Mouse (Mus musculus): ENCODE measurements at regions not wholly inside any gene's neighbourhood (a gene's known extent, or its start where the extent isn't known, plus 50 kb on each side); places are given as distances from the start of the nearest gene placed in this dataset.

DNA sequence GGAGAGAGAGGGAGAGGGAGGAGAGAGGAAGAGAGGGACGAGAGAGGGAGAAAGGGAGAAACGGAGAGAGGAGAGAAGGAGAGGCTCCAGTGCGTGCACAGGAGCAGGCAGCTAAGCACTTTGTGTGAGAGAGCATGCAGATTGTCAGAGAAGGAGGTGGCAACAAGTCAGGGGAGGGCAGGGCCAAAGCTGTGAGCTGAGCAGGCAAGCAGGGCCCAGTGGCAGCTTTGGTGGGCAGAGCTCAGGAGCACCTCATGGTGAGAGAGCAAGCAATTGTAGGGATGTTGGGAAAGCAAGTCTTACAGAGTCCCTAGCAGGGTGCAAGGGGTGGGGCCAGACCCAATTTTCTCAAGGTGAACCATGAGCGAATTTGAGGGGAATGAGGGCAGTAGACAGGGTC is 234.3 kb upstream of the Hey2 start:
- in situ Hi-C loops (cut with MboI, MseI) = no loop called here

DNA sequence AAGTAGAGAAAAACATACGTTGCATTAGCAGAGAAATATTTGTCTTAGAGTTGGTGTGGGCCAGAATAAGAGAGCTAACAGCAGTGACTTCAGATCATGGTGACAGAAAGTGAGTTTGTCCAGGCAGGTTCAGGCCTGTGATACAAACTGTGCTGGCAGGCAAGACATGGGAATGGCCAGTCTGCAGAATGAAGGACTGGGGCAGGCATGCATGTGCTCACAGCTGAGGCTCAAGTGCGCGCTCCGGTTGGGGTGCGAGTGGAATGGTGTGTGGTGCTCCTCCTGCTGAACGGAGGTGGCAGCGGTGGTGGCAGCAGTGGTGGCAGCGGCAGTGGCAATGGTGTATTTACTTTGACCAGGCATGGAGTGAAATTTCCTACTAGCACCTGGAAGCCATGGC is 233.8 kb upstream of the Hey2 start:
- in situ Hi-C loops (cut with MboI, MseI) = no loop called here

DNA sequence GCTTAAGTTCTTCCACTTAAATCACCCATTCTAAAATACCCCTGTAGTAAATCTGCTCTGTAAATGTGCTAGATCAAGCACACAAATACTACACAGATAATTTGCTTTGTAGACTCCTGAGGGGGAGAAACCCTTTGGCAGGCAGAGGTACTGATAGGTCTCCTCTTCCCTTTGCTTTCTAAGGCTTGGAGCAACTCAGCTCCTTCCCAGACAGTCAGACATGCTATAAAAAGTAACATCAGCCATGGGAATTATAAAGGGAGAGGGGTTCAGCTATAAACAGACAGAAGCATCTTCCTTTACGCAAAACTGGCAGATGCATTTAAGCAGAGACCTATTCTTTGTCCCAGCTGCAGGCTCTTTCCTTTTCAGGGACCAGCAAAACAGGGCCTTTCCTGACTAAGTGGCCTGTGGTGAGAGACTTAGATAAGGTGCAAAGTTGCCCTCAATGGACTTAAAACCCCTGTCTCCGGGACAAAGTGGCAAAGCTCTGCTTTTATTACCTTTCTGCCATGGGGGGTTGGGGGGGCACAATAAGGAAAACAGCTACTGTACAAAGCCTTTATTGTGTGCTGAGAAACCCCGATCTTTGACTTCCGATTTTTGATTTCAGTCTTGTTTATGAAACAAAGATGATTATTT is 231.5 kb upstream of the Hey2 start:
- in situ Hi-C loops (cut with MboI, MseI) = no loop called here

DNA sequence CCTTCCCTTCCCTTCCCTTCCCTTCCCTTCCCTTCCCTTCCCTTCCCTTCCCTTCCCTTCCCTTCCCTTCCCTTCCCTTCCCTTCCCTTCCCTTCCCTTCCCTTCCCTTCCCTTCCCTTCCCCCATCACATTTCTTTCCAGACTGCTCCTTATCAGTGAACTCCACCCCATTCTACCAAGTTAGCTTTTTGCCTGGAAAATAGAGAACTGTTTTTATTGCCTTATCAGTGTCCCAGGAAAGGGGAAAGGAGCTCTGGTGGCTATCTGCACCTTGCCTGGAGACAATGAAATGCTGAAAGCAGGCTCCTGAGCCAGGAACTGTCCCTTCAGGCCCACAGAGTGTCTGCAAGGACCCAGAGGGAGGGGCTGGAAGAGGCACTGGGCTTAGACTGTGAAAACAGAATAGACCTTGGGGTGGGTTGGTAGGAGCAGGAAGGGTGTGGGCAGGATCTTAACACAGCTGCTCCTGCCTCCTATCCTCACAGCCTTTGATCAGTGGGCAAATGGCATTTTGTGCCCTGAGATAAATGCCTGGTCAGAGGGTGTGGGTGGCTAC is 226.1 kb upstream of the Hey2 start:
- in situ Hi-C loops (cut with MboI, MseI) = no loop called here

DNA sequence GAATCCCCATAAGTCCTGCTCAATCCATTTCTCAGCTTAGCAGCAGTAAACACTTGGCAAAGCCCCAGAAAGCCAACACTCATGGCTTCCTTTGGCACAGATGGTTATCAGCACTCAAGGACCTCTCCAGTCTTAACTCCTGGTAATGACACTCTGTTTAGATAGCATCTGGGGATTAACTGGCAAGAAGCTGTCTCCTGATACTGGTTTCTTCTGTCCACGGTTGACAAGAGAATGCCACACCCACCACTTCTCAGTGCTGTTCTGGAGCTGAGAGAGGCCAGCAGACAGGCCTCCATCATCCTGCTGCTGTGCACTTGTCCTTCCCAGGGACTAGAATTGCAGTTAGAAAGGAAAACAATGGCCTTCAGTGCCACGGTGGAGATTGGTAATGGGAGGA is 220.1 kb upstream of the Hey2 start:
- in situ Hi-C loops (cut with MboI, MseI) = no loop called here

DNA sequence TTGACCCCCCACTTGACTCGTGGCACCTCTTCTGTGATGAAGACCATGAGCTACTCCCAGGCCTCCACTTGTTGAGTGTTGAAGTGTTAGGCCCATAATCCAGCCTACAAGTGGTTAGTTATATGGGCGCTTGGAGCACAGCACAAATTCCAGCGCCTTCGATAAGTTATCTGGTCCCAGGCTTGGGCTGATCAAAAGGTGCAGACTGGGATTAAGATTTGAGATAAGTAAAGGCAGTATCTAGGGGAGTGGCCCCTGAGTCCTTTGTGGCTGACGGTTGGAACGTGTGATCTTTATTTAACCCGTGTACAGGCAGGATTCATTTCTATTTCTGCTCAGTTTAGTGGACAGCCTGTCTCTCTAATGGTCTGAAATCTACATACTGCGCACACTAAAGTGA is 210.7 kb upstream of the Hey2 start:
- in situ Hi-C loops (cut with MboI, MseI) = no loop called here

DNA sequence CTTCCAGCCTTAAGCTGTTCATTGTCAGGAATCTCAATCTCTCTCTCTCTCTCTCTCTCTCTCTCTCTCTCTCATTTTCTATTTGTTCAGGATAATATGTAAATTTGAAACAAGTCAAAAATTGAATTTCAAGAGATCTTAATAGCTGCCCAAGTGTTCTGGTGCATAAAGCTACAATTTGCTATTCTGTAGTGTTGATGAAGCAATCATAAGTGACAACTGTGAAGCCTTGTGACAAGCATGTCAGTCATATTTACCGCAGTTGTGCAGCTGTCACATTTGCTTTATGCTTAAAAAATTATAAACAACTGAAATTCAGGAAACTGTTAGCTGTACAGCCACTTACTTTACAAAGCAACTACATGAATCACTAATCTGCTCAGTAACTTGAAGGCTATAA is 208.6 kb upstream of the Hey2 start:
- in situ Hi-C loops (cut with MboI, MseI) = no loop called here

DNA sequence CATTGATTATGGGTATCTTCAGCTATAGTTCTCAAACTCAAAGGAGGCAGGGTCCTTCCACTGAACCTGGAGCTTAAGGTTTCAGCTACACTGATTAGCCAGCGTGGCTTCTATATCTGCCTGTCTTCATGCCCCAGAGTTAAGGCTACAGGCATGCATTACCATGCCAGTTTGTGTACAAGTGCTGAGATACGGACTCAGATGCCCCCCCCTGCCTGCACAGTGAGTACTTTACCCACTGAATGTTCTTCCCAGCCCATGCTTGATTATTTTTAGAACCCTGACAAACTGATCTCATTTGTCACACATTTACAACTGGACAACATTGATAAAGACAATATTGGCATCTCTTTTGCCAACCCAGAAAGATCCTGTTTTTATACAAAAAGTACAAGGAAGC is 206.8 kb upstream of the Hey2 start:
- in situ Hi-C loops (cut with MboI, MseI) = no loop called here

DNA sequence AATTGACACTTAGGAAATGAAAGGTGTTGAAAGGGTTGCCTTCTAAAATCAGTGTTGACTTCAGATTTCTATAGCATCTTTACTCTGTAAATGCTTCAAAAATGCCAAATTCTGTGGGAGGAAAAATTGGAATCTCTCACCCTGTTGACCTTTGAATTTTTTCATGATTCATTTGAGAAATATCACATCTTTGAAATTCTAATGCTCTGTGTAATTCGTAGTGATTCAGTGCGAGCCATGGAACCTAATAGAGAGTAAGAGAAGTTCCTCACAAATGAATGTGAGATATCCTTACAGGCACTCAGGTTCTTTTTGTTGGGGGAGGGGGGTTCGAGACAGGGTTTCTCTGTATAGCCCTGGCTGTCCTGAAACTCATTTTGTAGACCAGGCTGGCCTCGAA is 193.0 kb upstream of the Hey2 start:
- in situ Hi-C loops (cut with MboI, MseI) = no loop called here

DNA sequence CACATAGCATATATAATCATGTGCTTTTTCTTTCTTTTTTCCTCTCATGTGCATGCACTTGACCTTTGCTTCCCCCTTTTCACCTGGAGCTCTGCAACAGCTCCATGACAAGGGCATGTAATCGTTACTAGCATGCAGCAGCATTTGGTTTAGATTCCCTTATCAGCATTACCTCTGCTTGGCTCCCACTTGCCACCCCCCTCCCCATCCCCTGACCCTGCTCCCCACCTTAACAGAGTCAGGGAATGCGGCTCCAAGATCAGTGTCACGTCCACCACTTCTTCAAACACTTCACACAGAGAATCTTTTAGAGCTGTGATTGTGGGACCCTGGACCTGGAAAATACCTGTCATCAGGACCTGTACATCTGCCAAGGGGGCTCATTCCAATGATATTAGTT is 192.2 kb upstream of the Hey2 start:
- in situ Hi-C loops (cut with MboI, MseI) = loop anchor here (5.0 kb wide), 1 partner anchor 48 kb away; no protein-coding TSS in a partner anchor

DNA sequence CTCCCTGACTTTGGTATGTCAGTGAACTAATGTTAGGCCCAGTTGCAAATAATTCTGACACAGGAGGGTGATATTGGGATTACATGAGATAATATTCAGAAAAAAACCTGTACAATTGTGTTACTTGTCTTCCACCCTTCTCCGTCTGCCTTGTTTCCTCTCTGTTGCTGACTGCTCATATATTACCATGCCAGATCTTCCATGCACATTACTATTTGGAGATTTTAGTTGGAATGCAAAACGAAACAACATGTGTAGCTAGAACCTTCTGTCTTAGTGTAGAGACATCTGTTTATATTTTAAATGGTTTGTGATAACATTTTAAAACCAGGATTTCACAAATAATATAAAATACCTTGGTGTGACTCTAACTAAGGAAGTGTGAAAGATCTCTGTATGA is 188.1 kb upstream of the Hey2 start:
- in situ Hi-C loops (cut with MboI, MseI) = loop anchor here (5.0 kb wide), 1 partner anchor 52 kb away; no protein-coding TSS in a partner anchor

DNA sequence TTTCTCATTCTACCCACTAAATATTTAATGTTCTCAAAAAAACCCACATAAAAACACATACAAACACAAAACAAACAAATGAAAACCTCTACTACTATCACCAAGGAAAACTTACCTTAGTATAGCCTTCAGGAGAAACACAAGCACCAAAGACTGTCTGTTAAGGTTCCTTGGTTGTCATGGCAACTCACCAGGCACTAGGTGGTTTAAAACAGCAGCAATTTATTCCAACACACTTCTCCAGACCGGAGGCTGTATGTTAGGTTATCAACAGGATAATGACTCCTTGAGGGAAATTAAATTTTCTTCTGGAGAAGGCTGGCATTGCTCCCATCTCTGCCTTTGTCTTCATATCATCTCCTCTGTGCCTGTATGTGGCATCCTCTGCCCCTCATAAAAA is 183.8 kb upstream of the Hey2 start:
- in situ Hi-C loops (cut with MboI, MseI) = no loop called here

DNA sequence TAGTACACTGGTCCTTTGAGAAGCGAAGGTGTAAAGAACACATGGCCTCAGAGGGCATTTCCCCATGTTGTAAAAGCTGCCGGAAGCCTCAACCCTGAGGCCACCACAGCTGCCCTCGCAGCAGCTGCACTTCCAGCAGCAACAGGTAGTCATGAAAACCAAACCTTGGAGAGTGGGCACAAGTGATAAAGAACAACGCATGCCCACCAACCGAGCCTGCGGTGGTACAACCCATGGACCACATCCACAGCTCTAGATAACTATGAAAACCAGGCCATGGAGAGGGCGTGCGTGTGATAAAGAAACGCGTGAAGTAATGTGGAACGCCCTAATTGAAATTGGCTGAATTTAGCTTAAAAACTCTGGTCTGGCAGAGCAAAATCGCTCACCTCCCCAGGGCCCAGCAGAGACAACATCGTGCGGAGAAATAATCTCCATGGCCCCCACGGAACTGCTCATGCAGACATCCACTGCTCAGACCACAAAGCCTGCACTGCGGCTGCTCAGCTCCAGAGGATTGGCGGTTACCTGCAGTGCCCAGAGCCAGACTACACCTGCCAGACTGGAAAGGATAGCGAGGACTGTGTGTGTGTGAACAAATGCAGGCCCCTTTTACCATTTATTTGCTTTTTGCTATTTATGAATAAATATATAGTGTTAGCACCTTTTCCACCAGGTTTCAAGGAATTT is 170.2 kb upstream of the Hey2 start:
- in situ Hi-C loops (cut with MboI, MseI) = no loop called here

DNA sequence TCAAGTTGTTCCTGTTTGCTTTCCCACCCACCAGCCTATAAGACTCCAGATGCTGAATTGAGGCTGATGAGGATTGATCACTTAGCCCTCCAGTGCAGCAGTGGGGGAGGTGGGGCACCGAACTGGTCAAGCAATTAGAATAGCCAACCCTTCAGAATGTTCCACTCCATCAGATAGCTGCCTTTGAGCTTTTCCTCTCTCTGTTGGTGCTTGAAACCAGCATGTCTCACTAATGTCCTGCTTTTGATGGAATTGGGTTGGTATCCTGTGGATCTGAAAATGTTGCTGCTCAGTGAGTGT is 167.3 kb upstream of the Hey2 start:
- in situ Hi-C loops (cut with MboI, MseI) = no loop called here

DNA sequence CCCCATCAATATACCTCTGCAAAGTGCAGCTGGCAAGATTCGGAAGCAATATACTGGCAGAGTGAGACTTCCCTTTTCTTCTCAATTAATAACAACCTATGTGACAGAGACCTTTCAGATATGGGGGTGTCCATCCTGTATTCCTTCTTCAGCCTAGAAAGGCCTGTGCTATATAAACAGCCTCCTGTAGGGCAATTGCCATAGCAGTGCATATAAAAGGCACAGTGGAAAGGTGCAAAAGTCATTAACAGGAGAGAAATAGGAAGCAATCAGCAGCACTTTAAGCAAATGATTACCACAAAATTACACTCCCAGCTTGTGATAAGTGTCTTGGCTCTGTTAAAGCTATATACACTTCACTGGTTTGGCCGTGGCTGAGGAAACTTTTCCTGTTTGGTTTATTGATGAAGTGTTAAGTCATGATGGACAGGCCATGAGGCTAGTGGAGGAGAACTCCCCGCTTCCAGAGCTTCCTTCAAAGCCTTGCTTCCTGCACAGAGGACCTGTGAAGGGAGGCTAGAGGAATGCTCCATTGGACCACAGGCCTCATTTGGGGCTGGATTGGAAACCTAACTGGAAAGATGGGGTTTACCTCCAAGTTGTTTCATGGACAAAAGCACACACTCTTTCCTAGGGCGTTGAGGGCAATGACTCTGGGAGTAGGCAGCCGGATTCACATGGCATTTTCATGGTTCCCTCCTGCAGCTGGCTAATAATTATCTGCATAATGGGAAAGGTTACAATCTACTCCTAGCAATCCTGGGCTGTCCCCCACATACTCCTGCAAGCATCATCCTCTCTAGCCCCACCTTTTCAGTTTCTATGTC is 166.7 kb upstream of the Hey2 start:
- in situ Hi-C loops (cut with MboI, MseI) = no loop called here

DNA sequence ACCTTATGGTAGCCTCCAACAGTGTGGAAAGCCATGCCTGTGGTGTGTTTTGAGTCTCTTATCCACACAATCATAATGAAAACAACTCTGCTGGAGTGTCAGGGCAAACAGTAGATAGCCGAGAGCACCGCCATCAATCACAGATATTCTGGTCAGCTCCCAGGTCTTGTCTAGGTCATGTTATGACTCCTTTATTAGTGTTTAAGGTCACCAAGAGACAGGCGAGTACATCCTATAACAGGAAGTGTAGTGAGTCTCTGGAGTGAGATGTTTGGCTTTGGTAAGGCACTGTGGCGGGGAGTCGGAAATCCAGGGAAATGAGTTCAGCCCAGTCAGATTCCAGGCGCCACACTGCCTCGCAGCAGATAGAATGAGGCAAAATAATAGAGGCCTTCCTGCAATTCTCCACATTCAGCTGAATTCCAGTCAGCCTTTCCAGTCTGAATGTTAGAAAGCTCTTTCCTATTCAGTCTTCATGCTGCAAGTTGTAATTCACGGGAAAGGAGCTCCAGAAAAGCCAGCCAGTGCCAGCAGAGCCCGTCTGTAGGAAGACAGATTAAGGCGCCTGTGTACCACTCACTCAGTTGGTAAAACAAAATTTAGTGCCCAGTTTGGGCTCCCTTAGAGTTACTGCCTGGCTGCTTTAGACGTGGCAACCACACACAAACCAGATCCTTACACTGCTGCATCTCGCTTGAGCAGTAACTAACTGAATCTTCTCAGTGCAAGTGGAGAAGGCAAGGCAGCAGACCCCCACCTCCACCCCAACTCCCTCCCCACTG is 155.8 kb upstream of the Hey2 start:
- in situ Hi-C loops (cut with MboI, MseI) = no loop called here

DNA sequence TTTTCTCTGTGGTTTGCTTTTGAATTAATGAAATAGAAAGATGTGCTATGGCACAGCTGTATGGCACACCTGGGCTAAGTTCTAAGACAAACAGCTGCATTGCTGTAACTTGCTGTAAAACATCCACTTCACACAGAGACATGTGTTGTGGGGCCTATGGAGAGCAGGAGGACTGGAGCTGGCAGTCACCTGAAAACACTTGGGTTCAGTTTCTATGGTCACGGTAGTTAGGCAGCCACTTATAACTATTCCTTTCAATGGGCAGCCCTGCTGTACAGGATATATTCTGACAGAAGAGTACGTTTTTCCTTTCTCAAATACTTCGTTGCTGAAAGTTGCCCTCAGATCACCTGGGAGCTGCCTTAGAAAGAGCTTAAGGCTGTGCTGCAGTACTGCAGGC is 149.6 kb upstream of the Hey2 start:
- in situ Hi-C loops (cut with MboI, MseI) = no loop called here

DNA sequence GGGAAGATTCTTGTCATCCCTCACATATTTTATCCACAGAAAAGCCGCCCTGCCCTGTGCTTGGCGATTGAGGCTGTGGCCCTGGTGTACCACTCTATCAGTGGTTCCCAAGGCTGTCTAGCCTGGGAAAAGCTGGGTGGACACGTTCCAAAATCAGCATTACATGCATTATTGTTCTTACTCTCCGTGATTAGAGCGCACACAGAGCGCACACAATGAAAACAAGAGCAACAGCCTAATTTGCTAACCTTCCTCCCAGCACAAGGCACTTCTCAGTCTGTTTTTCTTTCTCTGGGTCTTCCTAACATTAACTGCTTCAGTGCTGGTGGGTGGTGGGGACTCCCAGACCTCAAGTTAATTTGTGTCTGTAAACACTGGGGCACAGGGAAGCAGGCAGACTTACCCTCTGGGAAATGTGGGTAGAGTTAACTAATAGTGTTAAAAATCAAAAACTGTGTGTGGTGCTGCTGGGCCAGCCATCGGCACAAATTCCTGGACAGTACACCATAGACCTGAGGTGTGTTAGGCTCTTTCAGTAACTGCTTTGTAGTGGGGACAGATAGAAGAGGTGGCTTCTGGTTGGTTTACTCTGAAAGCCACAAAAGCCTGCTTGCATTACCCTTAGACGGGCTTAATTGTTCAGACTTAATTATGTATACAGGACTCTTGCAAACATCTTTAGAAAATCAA is 137.8 kb upstream of the Hey2 start:
- in situ Hi-C loops (cut with MboI, MseI) = no loop called here

DNA sequence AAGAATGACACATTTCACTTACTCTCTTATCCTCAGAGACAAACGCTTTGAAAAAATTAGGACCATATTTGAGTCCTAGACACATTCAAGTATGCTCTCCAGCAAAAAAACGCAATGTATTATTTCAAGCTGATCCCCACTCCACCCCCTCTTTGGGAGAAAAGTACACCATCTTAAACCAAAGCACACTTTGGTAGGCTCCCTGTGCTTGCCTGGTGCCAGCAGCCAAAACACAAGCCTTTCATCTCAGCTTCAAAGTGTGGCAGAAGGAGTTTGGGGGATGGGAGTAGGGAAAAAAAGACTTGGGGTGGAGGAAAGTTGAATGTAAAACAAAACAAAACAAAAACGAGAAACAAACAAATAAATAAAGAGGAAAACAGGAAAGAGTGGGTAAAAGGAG is 137.2 kb upstream of the Hey2 start:
- in situ Hi-C loops (cut with MboI, MseI) = no loop called here

DNA sequence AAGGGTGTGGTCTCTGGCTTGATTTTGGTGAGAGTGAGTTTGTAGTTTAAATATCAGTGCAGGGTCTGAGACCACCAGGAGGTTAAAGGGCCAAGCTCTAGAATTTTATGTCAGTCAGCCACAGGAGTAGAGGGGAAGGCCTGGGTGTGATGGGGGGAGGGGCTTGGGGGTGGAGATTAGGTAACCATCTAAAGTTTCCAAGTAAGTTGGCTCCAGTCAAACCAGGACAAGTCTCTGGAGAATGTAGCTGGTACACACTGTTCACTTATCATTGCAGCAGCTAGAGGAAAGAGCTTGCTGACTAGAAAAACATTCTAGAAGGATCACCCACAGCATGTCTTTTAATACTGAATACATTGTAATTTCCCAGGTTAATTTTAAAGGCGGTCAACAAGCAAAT is 123.6 kb upstream of the Hey2 start:
- in situ Hi-C loops (cut with MboI, MseI) = no loop called here

DNA sequence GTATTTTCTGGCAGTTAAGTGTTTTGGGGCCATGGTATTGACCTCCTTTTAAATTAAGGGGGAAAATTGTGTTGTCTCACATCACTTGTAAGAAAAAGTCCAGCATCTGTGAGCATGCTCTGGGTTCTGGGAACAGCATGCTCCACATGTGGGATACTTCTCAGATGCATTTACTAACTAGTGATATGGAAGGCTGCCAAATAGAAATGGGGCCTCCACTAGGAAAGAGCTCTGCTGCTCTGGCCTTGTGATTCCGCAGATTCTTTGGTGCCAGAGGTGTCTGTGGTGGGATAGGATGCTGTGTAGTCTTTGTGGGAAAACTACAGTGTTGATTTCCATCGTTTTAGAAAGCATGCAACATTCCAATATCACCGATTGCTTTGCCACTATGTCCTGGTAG is 111.2 kb upstream of the Hey2 start:
- in situ Hi-C loops (cut with MboI, MseI) = no loop called here
